Mouse (Mus musculus) bone marrow macrophage, adult 2 months (primary cell): ENCODE results near the gene Cfap74. TPM values are rescaled to one million over a fixed set of nuclear protein-coding genes. Genes with fewer than 3 reads are reported as not detected.

Source experiments
- H3K27ac ChIP-seq: 2 replicates; pipeline ENCODE4 v1.5.1; 2012; ENCODE audit warnings: low read depth, low read length; ENCODE audit not compliant: insufficient read depth
- H3K4me1 ChIP-seq: 2 replicates; pipeline ENCODE4 v1.6.1; 2012; ENCODE audit warnings: low read length; ENCODE audit not compliant: control insufficient read depth, insufficient read depth
- H3K4me3 ChIP-seq: 2 replicates; pipeline ENCODE4 v1.5.1; 2012; ENCODE audit warnings: mild to moderate bottlenecking, low read length, moderate library complexity; ENCODE audit not compliant: insufficient read depth
- CTCF ChIP-seq: IDR thresholded peaks from 2 replicates; pipeline ENCODE4 v1.5.1; 2012; ENCODE audit warnings: low read depth, mild to moderate bottlenecking, low read length, moderate library complexity
- POLR2A ChIP-seq: IDR thresholded peaks from 2 replicates; pipeline ENCODE4 v1.6.1; 2012; ENCODE audit warnings: mild to moderate bottlenecking, low read depth, low read length, borderline replicate concordance
- polyA plus RNA-seq: library from polyadenylated mRNA; stranded (reverse); fragments of >200 nt; gene quantifications from 2 replicates; pipeline ENCODE4 v1.2.4, GENCODE M21; 2012; ENCODE audit not compliant: missing spikeins, insufficient read depth, insufficient read length

Gene Cfap74
- polyA plus RNA-seq, 1 experiment, result 0.67 TPM

DNA sequence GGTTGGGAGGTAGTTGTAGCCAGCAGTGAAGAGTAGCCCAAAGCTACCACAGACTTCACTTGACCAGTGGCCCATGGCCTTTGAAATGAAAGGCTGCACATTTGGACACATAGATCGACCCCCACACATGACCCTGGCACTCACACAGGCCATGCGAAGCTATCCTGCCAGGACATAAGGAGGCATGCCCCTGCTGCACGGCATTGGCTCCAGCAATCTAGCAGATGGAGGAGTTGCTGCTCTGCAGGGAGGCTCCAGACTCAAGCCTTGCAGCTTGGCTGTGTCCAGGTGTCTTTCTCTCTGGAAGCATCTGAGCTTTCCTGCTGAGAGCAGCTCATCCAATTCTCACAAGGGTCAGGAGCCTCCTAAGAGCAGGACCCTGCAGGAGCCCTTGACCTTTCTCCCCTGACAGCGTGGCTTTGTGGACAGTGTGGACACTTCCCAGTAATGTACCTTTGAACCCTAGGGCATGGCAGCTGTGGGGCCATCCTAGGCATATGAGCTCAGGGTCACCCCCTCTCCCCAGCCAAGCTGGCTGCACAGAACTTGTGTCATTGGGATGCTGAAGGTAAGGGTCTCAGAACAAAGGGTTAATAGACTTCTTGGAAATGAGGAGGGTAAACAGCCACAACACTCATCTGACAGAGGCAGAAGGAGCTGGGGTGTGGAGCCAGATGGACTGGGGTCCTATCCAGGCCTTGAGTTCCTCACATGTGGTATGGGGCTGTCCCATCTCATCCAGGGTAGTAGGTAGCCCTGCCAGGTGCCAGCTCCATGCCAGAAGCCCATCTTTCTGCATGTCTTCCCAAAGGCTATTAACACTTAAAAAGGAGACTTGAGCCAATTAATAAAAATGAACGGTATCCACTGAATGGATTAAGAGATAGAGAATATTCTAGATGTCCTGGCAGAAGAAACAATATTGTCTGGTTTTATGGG is 36.9 kb upstream of the Cfap74 start:
- TF ChIP-seq POLR2A (no peak), CTCF (no peak)
- Histone ChIP-seq H3K4me3 (no peak overlapping the region), H3K27ac (no peak overlapping the region), H3K4me1 (no peaks in the 10 kb centered on the region)

- TF ChIP-seq CTCF, result no peak
- TF ChIP-seq POLR2A, result no peak
Measured at GRCm38 (mm10) chr4:155381974-155382373, 27.0 kb upstream of the Cfap74 start.

GRCm38 (mm10) chr4:155382752-155383151 is 26.2 kb upstream of the Cfap74 start:
- no peak for TF ChIP-seq CTCF
- no peak for TF ChIP-seq POLR2A
- Histone ChIP-seq H3K27ac (no peak overlapping the region), H3K4me1 (no peaks in the 10 kb centered on the region), H3K4me3 (no peak overlapping the region)

More at GRCm38 (mm10) chr4:155381974-155382373, 27.0 kb upstream of the Cfap74 start:
- Histone ChIP-seq H3K27ac (no peak overlapping the region), H3K4me1 (no peaks in the 10 kb centered on the region), H3K4me3 (no peak overlapping the region)

DNA sequence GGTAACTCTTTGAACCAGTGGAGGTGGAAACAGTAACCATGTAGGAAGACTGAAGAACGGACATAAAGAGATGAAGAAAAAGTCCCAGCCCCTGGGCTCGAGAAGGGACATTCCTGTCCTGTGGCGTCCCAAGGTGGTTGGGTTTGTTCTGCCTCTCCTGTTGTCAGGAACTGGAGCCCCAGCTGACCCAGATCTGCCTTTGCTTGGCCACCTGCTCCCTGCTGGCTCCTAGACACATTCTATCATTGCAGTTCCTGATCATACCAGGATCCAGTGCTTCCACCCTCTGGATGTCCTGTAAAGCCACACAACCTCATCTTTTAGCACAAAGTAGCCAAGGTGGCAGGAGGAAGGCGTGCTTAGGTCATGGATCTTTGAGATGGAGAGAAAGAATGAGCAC is 25.7 kb upstream of the Cfap74 start:
- no peak overlapping the region for H3K4me3 ChIP-seq
- TF ChIP-seq POLR2A (no peak), CTCF (no peak)

DNA sequence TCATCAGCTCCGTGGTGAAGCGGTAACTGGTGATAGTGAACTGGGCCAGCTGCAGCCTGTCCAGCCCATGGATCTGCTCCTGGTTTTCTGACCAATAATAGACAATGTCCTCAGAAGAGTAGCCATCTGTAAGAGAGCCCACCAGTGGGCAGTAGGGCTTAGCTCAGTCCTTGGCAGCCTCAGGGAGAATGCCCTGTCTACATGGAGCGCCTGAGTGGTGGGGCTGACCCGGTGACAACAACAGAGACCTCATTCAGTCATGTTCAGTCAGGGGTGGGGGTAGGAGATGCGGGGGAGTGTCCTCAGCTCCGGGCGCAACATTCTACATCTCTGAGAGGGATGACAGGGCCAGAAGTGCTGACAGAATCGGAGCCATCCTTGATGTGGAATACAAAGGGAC is 21.8 kb upstream of the Cfap74 start:
- no peak overlapping the region for H3K27ac ChIP-seq
- no peak for TF ChIP-seq CTCF
- TF ChIP-seq POLR2A, result no peak
- no peak overlapping the region for H3K4me3 ChIP-seq
- no peaks in the 10 kb centered on the region for H3K4me1 ChIP-seq

More for the DNA sequence above, 25.7 kb upstream of the Cfap74 start:
- Histone ChIP-seq H3K27ac (no peak overlapping the region), H3K4me1 (no peaks in the 10 kb centered on the region)

GRCm38 (mm10) chr4:155395471-155395870 is 13.5 kb upstream of the Cfap74 start:
- Histone ChIP-seq H3K4me3 (no peak overlapping the region), H3K27ac (no peak overlapping the region), H3K4me1 (no peaks in the 10 kb centered on the region)
- TF ChIP-seq POLR2A (no peak), CTCF (no peak)

GRCm38 (mm10) chr4:155396751-155397150 is 12.2 kb upstream of the Cfap74 start:
- TF ChIP-seq POLR2A (no peak), CTCF (no peak)
- Histone ChIP-seq H3K4me1 (no peaks in the 10 kb centered on the region), H3K4me3 (no peak overlapping the region), H3K27ac (no peak overlapping the region)

- no peaks in the 10 kb centered on the region for H3K4me1 ChIP-seq
- no peak within 1 kb of the TSS for H3K27ac ChIP-seq
- no peak within 1 kb of the TSS for H3K4me3 ChIP-seq
- TF ChIP-seq CTCF (no peak), POLR2A (no peak)
Measured at GRCm38 (mm10) chr4:155397511-155398221, 11.3 kb upstream of the Cfap74 start, which contains the start of gene Gabrd. Gene Gabrd, minus strand, starts transcription at chr4:155398112.

GRCm38 (mm10) chr4:155398222-155398540 is 10.8 kb upstream of the Cfap74 start:
- no peak overlapping the region for H3K27ac ChIP-seq
- no peak overlapping the region for H3K4me3 ChIP-seq
- no peak for TF ChIP-seq POLR2A
- TF ChIP-seq CTCF, result no peak
- no peaks in the 10 kb centered on the region for H3K4me1 ChIP-seq

- no peak overlapping the region for H3K27ac ChIP-seq
- no peak for TF ChIP-seq POLR2A
- TF ChIP-seq CTCF, result no peak
- no peak overlapping the region for H3K4me3 ChIP-seq
- H3K4me1 ChIP-seq, result no peaks in the 10 kb centered on the region
Measured at GRCm38 (mm10) chr4:155401121-155401520, 7.9 kb upstream of the Cfap74 start.
